Mouse (Mus musculus) kidney, postnatal 0 days (tissue): ENCODE measurements at regions not wholly inside any gene's neighbourhood (a gene's known extent, or its start where the extent isn't known, plus 50 kb on each side); places are given as distances from the start of the nearest gene placed in this dataset.
"Not testable (repeated sequence)": the region's sequence is repeated elsewhere in the genome, so short reads cannot be mapped to it uniquely, and the experiment has no call there.

ENCODE experiments used
- ATAC-seq: fragments of 200-750 bp; cut with Nextera tagmentation; replicated peaks from 2 replicates; pipeline ENCODE4 v1.8.0; 2017; ENCODE audit warnings: low read depth, moderate number of reproducible peaks, moderate TSS enrichment, moderate library complexity; ENCODE audit not compliant: low FRiP score
- DNase-seq: peaks from one replicate; pipeline ENCODE4 v3.0.0-alpha.2; 2016; ENCODE audit warnings: low spot score
- H3K27ac ChIP-seq: fragments of 300-500 bp; sonication (generic); 2 replicates; pipeline ENCODE4 v1.5.1; 2014; ENCODE audit warnings: mild to moderate bottlenecking
- H3K27me3 ChIP-seq: fragments of 300-500 bp; sonication (generic); 2 replicates; pipeline ENCODE4 v1.6.1; 2014; ENCODE audit warnings: low read length, mixed read lengths; ENCODE audit not compliant: insufficient read depth
- H3K36me3 ChIP-seq: fragments of 300-500 bp; sonication (generic); 2 replicates; pipeline ENCODE4 v1.6.1; 2014; ENCODE audit warnings: low read length, mixed read lengths; ENCODE audit not compliant: insufficient read depth
- H3K4me1 ChIP-seq: fragments of 300-500 bp; sonication (generic); replicated peaks from 2 replicates; pipeline ENCODE4 v1.6.1; 2014; ENCODE audit warnings: antibody characterized with exemption, low read length, mixed read lengths; ENCODE audit not compliant: insufficient read depth
- H3K4me2 ChIP-seq: fragments of 300-500 bp; sonication (generic); 2 replicates; pipeline ENCODE4 v1.6.1; 2014; ENCODE audit warnings: mild to moderate bottlenecking, low read length, moderate library complexity, mixed read lengths
- H3K4me3 ChIP-seq: fragments of 300-500 bp; sonication (generic); replicated peaks from 2 replicates; pipeline ENCODE4 v1.5.1; 2014; ENCODE audit warnings: low read depth, low read length
- H3K9ac ChIP-seq: fragments of 300-500 bp; sonication (generic); 2 replicates; pipeline ENCODE4 v1.6.1; 2014; ENCODE audit warnings: low read depth, low read length
- H3K9me3 ChIP-seq: fragments of 300-500 bp; sonication (generic); replicated peaks from 2 replicates; pipeline ENCODE4 v1.6.1; 2016; ENCODE audit warnings: low read length, inconsistent platforms, mixed read lengths
- CTCF ChIP-seq: IDR thresholded peaks from 2 replicates; pipeline ENCODE4 v1.5.1; 2016; ENCODE audit warnings: antibody characterized with exemption, low read depth, mild to moderate bottlenecking, moderate library complexity
- WGBS: fragments of 180-500 bp; shearing (Covaris S2); extraction: QIAGEN DNeasy Blood & Tissue Kit; methylation state at CpG from one replicate; pipeline ENCODE4 v1.1.7; 2014; 5-methylcytosine and 5-hydroxymethylcytosine counted together

DNA sequence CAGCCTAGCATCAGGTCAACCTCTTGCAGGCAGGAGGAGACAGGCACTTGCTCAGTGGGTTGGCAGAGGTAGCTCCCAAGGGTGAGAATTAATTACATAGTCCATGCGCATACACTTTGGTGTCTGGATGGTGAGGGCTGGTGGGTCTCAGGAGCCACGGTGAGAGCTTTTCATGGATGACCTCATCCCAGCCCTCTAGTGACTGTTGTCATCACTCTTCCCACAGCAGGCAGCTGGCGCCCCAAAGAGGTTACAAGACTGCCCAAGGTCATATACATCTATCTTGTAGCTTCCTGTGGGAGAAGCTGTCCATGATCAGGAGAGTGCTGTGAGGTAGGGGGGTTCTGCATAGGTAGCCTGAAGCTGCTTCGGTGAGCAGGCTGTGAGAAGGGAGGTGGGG is 224.5 kb downstream of the 1810013L24Rik start:
- ATAC-seq (no peak), DNase-seq (no peak)
- H3K27me3 ChIP-seq, result no peaks in the 10 kb centered on the region
- no peak overlapping the region for H3K4me3 ChIP-seq
- H3K4me1 ChIP-seq, result no peaks in the 10 kb centered on the region
- H3K27ac ChIP-seq, result no peak overlapping the region
- no peaks in the 10 kb centered on the region for H3K9me3 ChIP-seq
- no peaks in the 10 kb centered on the region for H3K36me3 ChIP-seq
- H3K9ac ChIP-seq, result no peak overlapping the region
- no peak overlapping the region for H3K4me2 ChIP-seq
- WGBS, result 36% methylated on average over 4 of the region's 4 CpGs
- no peak for TF ChIP-seq CTCF

DNA sequence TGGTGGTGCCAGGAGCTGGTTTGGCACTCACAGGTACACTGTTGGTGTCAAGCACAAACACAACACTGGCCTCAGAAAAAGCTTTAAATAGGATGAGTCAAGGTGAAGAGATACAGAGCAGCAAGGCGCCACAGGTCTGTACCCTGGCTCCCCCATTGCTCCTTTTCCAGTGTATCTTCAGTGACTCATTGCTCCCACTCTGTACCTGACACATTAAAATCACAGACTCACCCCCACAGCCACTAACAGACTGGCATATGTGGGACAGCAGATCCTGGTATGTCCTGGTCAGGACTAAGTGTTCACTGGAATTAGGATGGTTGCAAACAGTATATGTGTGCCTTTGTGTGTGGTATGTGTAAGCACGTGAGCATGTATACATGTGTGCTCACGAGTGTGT is 226.5 kb downstream of the 1810013L24Rik start:
- H3K4me2 ChIP-seq, result no peak overlapping the region
- DNase-seq (no peak), ATAC-seq (no peak)
- no peak overlapping the region for H3K27ac ChIP-seq
- no peaks in the 10 kb centered on the region for H3K36me3 ChIP-seq
- H3K9me3 ChIP-seq, result no peaks in the 10 kb centered on the region
- no peak overlapping the region for H3K4me3 ChIP-seq
- no peak for TF ChIP-seq CTCF
- H3K4me1 ChIP-seq, result no peaks in the 10 kb centered on the region
- no peak overlapping the region for H3K9ac ChIP-seq
- H3K27me3 ChIP-seq, result no peaks in the 10 kb centered on the region
- 89% methylated on average over 3 of the region's 3 CpGs for WGBS

DNA sequence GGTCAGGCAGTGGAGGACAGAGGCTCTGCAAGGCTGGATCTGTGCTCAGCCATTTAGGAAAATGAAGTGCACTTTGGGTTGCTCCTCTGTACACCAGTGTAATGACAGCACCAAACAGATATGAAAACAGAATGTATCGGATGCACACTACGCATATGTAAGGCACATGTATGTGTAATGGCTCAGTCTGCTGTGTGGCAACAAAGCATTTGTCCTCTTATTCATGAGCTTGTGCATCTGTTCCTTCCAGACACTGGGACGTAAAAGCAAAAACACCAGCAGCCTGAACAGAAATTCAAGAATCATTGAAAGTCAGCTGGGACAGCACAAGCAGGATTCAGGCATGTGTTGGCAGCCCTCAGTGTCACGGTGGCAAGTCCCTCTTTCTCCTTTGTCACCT is 241.6 kb downstream of the 1810013L24Rik start:
- no peak for DNase-seq
- H3K4me2 ChIP-seq, result no peak overlapping the region
- H3K9ac ChIP-seq, result no peak overlapping the region
- WGBS, result 82% methylated on average over 4 of the region's 4 CpGs
- no peak for TF ChIP-seq CTCF
- no peak for ATAC-seq
- H3K9me3 ChIP-seq, result no peaks in the 10 kb centered on the region
- H3K4me3 ChIP-seq, result no peak overlapping the region
- no peaks in the 10 kb centered on the region for H3K36me3 ChIP-seq
- no peak overlapping the region for H3K27ac ChIP-seq
- no peaks in the 10 kb centered on the region for H3K27me3 ChIP-seq
- H3K4me1 ChIP-seq, result no peaks in the 10 kb centered on the region

DNA sequence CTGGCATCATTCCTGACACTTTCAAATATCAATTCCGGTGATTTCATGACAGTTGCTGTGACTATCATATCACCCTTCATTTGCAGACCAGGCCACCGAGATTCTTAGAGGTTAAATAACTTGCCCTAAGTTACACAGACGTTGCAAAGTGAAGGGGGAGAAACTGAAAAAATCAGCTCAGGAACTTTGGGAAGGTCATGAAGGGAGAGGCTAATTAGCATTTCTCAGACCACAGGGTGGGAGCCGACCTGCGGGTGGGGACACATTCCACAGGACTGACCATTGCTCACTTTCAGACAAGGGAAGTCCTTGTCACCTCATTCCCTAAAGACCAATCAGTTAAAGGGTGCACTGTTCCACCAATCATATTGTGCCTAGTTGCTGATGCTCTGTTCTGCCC is 242.1 kb downstream of the 1810013L24Rik start:
- DNase-seq, ATAC-seq, H3K4me3 ChIP-seq, H3K4me1 ChIP-seq, H3K27ac ChIP-seq, H3K4me2 ChIP-seq, H3K9ac ChIP-seq, H3K36me3 ChIP-seq, H3K27me3 ChIP-seq, H3K9me3 ChIP-seq: not testable (repeated sequence)
- 72% methylated on average over 5 of the region's 5 CpGs for WGBS

DNA sequence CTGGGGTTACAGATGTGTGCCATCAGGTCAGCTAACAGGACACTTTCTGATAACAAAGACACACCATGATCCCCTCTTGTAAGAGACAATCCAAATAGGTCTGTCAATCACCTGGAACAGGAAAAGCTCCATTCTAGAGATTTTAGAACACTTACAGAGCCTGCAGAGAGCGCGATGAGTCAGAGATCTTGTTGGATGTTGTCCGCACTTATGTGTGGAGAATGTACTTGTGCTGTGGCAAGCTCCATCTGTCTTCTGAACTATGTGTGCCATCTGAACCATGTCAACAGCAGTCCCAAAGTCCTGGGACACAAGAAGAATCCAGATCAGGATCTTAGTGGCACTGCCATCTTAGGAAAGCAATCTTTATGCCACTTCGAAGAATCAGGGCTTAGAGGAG is 244.4 kb downstream of the 1810013L24Rik start:
- ATAC-seq, result no peak
- Histone ChIP-seq H3K4me2 (no peak overlapping the region), H3K4me3 (no peak overlapping the region), H3K9me3 (no peaks in the 10 kb centered on the region), H3K27me3 (no peaks in the 10 kb centered on the region), H3K27ac (no peak overlapping the region), H3K9ac (no peak overlapping the region), H3K4me1 (no peaks in the 10 kb centered on the region), H3K36me3 (no peaks in the 10 kb centered on the region)
- no peak for TF ChIP-seq CTCF
- DNase-seq, result no peak
- 91% methylated on average over 4 of the region's 4 CpGs for WGBS

DNA sequence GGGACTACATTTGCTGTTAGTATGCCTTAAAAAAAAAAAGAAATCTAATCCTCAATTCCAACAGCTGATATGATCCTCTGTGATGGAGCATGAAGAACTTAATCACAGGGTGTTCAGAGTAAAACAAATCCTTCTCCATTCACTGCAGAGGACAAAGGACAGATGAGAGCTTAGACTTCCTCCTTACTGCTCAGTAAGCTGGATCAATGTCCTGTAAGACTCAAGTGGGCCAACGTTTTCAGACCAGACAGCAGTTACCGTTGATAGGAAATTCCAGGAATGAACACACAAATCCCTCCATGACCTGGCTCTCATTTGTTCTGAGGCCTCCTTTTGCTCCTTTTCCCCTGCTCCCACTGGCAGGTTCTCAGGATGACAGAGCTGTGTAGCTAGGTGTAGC is 247.6 kb downstream of the 1810013L24Rik start:
- no peaks in the 10 kb centered on the region for H3K27me3 ChIP-seq
- WGBS, result 81% methylated on average over 2 of the region's 2 CpGs
- no peaks in the 10 kb centered on the region for H3K9me3 ChIP-seq
- no peak overlapping the region for H3K4me2 ChIP-seq
- H3K4me3 ChIP-seq, result no peak overlapping the region
- no peaks in the 10 kb centered on the region for H3K4me1 ChIP-seq
- no peak overlapping the region for H3K9ac ChIP-seq
- TF ChIP-seq CTCF, result no peak
- H3K27ac ChIP-seq, result no peak overlapping the region
- no peak for ATAC-seq
- no peak for DNase-seq
- no peaks in the 10 kb centered on the region for H3K36me3 ChIP-seq

DNA sequence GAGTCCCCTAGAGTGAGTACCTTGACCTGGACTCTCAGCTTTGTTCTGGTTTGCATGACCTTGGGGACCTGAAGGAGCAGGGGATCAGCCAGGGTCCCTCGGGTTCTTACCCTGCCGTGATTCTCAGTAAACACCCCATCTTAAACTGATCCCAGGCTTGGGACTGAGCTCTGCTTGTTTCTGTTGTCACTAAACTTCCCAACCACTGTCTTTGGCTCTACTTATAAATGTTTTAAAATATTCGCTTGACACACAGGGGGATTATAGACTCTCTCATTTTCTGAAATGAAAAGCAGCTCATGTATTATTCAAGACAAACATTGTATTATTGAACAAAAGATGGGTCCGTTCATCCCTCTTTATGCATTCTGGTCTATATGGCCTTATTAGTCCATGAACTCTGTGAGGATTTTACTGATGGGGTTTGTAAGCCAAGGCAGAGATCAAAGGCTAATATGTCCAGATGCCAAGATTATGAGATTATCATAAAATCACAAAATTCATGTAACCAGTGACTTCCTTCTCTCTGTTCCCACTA is 248.6 kb downstream of the 1810013L24Rik start:
- Histone ChIP-seq H3K9me3 (no peaks in the 10 kb centered on the region), H3K4me2 (no peak overlapping the region), H3K4me3 (no peak overlapping the region), H3K27me3 (no peaks in the 10 kb centered on the region), H3K4me1 (no peaks in the 10 kb centered on the region), H3K36me3 (no peaks in the 10 kb centered on the region), H3K27ac (no peak overlapping the region), H3K9ac (no peak overlapping the region)
- no peak for TF ChIP-seq CTCF
- ATAC-seq, result no peak
- no peak for DNase-seq
- 82% methylated on average over 4 of the region's 4 CpGs for WGBS
